Mouse (Mus musculus): ENCODE results near the gene B3galt6. TPM values are rescaled to one million over a fixed set of nuclear protein-coding genes. Genes with fewer than 3 reads are reported as not detected.

B3galt6 gene
- polyA plus RNA-seq, 1 experiment from 2014 or later, result 18.0 TPM

DNA sequence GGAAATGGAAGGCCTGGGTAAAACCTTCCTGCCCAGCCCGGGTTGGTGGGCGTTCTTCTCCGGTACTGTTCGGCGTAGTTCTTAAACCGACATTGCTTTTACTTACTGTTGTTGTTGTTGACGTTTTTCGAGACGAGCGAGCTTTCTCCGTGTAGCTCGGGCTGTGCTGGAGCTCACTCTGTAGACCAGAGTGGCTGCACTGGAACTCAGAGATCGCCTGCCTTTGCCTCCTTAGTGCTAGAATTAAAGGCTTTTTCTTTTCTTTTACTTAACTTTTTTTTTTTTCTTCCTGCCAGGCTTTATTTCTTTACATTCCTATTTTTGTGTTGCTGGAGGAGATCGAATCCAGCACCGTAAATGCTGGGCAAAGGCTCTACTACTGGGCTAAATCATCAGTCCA, 1.2 kb upstream of the B3galt6 start:
- no peaks in the 10 kb centered on the region for H3K9me3 ChIP-seq (ENCODE audit: low read length)
- H3K36me3 ChIP-seq (ENCODE audit: insufficient read depth, low read length), result peaks cover 31% of the 10 kb centered on the region
- no peak for ATAC-seq (ENCODE audit: low FRiP score, low TSS enrichment)
- H3K27me3 ChIP-seq (ENCODE audit: insufficient read depth, low read length), result no peaks in the 10 kb centered on the region
- H3K9ac ChIP-seq (replicated peaks; ENCODE audit: low read length), result peak overlapping the region; percentile 94
- H3K4me3 ChIP-seq (ENCODE audit: low read length), result peak overlapping the region; percentile 91
- WGBS, result 5% methylated on average over 15 of the region's 15 CpGs
- peak overlapping the region; percentile 77 for H3K4me2 ChIP-seq (replicated peaks; ENCODE audit: low read depth, low read length)
- peaks cover 24% of the 10 kb centered on the region for H3K4me1 ChIP-seq (ENCODE audit: insufficient read depth, low read length)
- H3K27ac ChIP-seq (ENCODE audit: low read length), result peak overlapping the region; percentile 94

DNA sequence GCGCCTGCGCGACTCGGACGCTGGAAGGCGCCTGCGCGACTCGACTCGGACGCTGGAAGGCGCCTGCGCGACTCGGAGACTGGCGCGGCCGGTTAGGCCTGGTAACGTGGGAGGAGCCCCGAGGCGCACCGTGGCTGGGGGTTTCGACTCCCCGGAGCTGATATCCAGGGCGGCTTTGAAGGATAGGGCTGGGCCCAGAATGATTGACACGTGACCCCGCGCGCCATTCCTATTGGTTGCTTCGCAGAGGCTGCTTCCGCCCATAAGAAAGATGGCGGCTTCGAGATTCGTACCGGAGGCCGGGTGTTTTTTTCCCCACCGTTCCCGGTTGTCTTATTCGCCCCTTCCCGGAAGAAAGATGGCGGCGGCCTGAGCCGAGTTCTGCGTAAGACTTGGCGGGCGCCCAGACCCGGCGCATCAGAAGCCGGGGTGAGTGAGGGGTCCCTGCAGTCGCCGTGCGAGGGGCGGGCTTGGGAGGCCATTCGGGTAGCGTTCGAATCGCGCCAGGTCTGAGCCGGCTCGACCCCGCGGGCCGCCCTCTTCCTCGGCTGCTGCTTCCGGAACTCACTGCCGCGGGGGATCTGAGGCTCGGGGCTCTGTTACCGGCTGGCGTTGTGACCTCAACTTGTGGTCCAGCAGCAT, 578 bp upstream of the B3galt6 start:
- Histone ChIP-seq H3K4me2 (replicated peaks; ENCODE audit: low read depth, low read length) (peak overlapping the region; percentile 77), H3K9ac (replicated peaks; ENCODE audit: low read length) (peak overlapping the region; percentile 94), H3K9me3 (ENCODE audit: low read length) (no peaks in the 10 kb centered on the region), H3K36me3 (ENCODE audit: insufficient read depth, low read length) (peaks cover 26% of the 10 kb centered on the region), H3K4me3 (ENCODE audit: low read length) (peak overlapping the region; percentile 91), H3K27ac (ENCODE audit: low read length) (peak overlapping the region; percentile 94), H3K27me3 (ENCODE audit: insufficient read depth, low read length) (no peaks in the 10 kb centered on the region), H3K4me1 (ENCODE audit: insufficient read depth, low read length) (peaks cover 24% of the 10 kb centered on the region)
- WGBS, result under 1% methylated on average over 69 of the region's 70 CpGs
- peak; percentile 92 for ATAC-seq (ENCODE audit: low FRiP score, low TSS enrichment)

GRCm38 (mm10) chr4:155991908-155992230, 580 bp downstream of the B3galt6 start:
- peak; percentile 3; the same call in 1 of the 2 replicates for ATAC-seq (ENCODE audit: low FRiP score, low TSS enrichment)
- Histone ChIP-seq H3K9me3 (ENCODE audit: low read length) (no peaks in the 10 kb centered on the region), H3K27me3 (ENCODE audit: insufficient read depth, low read length) (no peaks in the 10 kb centered on the region), H3K4me2 (replicated peaks; ENCODE audit: low read depth, low read length) (peak overlapping the region; percentile 99), H3K36me3 (ENCODE audit: insufficient read depth, low read length) (peaks cover 15% of the 10 kb centered on the region), H3K4me3 (ENCODE audit: low read length) (peak overlapping the region; percentile 69), H3K9ac (replicated peaks; ENCODE audit: low read length) (peak overlapping the region; percentile 94), H3K27ac (ENCODE audit: low read length) (peak overlapping the region; percentile 96), H3K4me1 (ENCODE audit: insufficient read depth, low read length) (peaks cover 24% of the 10 kb centered on the region)
- WGBS, result 27% methylated on average over 37 of the region's 37 CpGs

GRCm38 (mm10) chr4:155991211-155991907, 1.1 kb downstream of the B3galt6 start:
- Histone ChIP-seq H3K4me3 (ENCODE audit: low read length) (peak overlapping the region; percentile 69), H3K27me3 (ENCODE audit: insufficient read depth, low read length) (no peaks in the 10 kb centered on the region), H3K9ac (replicated peaks; ENCODE audit: low read length) (peak overlapping the region; percentile 94), H3K27ac (ENCODE audit: low read length) (peak overlapping the region; percentile 96), H3K9me3 (ENCODE audit: low read length) (no peaks in the 10 kb centered on the region), H3K36me3 (ENCODE audit: insufficient read depth, low read length) (peaks cover 12% of the 10 kb centered on the region), H3K4me2 (replicated peaks; ENCODE audit: low read depth, low read length) (peak overlapping the region; percentile 99), H3K4me1 (ENCODE audit: insufficient read depth, low read length) (peaks cover 24% of the 10 kb centered on the region)
- WGBS, result 87% methylated on average over 22 of the region's 22 CpGs
- ATAC-seq (ENCODE audit: low FRiP score, low TSS enrichment), result no peak

- no peaks in the 10 kb centered on the region for H3K4me1 ChIP-seq (ENCODE audit: insufficient read depth, low read length)
- WGBS, result 10% methylated on average over 2 of the region's 2 CpGs
- no peaks in the 10 kb centered on the region for H3K27me3 ChIP-seq (ENCODE audit: insufficient read depth, low read length)
- no peak overlapping the region for H3K4me2 ChIP-seq (replicated peaks; ENCODE audit: low read depth, low read length)
- no peak overlapping the region for H3K27ac ChIP-seq (ENCODE audit: low read length)
- ATAC-seq (ENCODE audit: low FRiP score, low TSS enrichment), result no peak
- H3K9me3 ChIP-seq (ENCODE audit: low read length), result no peaks in the 10 kb centered on the region
- H3K9ac ChIP-seq (replicated peaks; ENCODE audit: low read length), result no peak overlapping the region
- H3K36me3 ChIP-seq (ENCODE audit: insufficient read depth, low read length), result no peaks in the 10 kb centered on the region
- no peak overlapping the region for H3K4me3 ChIP-seq (ENCODE audit: low read length)
These were observed 8.7 kb downstream of the B3galt6 start for GRCm38 (mm10) chr4:155983788-155984187.

- no peak overlapping the region for H3K9ac ChIP-seq (replicated peaks; ENCODE audit: low read length)
- 79% methylated on average over 12 of the region's 12 CpGs for WGBS
- no peaks in the 10 kb centered on the region for H3K4me1 ChIP-seq (ENCODE audit: insufficient read depth, low read length)
- no peaks in the 10 kb centered on the region for H3K36me3 ChIP-seq (ENCODE audit: insufficient read depth, low read length)
- 0 out of 2 replicates have a peak, but pooled peaks cover 4% of the 10 kb centered on the region for H3K9me3 ChIP-seq (ENCODE audit: low read length)
- no peak overlapping the region for H3K27ac ChIP-seq (ENCODE audit: low read length)
- ATAC-seq (ENCODE audit: low FRiP score, low TSS enrichment), result no peak
- no peak overlapping the region for H3K4me3 ChIP-seq (ENCODE audit: low read length)
- H3K4me2 ChIP-seq (replicated peaks; ENCODE audit: low read depth, low read length), result no peak overlapping the region
- H3K27me3 ChIP-seq (ENCODE audit: insufficient read depth, low read length), result no peaks in the 10 kb centered on the region
These were observed 10.9 kb downstream of the B3galt6 start for GRCm38 (mm10) chr4:155981436-155982082.

DNA sequence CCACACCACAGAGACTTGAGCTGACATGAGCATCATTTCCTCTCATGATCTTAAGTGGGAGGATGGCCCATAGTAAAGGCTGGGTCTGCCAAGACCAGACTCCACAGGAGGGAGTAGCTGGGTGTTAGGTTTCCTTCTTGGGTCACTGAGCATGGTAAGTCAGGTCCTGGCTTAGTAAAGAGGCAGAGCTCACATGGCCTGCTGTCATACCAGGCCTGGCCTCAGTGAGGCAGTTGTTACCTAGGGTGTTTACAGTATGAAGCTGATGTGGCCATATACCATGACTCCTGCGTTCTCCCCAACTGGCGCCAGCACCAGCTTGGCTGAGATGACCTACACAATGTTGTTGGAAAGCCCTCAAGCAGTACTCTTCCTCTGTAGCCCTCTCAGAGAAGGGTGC, 19.2 kb downstream of the B3galt6 start:
- H3K4me2 ChIP-seq (replicated peaks; ENCODE audit: low read depth, low read length), result no peak overlapping the region
- H3K27ac ChIP-seq (ENCODE audit: low read length), result peak overlapping the region; percentile 44
- ATAC-seq (ENCODE audit: low FRiP score, low TSS enrichment), result peak; percentile 79
- H3K36me3 ChIP-seq (ENCODE audit: insufficient read depth, low read length), result no peaks in the 10 kb centered on the region
- H3K9me3 ChIP-seq (ENCODE audit: low read length), result 0 out of 2 replicates have a peak, but pooled peaks cover 4% of the 10 kb centered on the region
- peaks cover 35% of the 10 kb centered on the region for H3K4me1 ChIP-seq (ENCODE audit: insufficient read depth, low read length)
- no peak overlapping the region for H3K9ac ChIP-seq (replicated peaks; ENCODE audit: low read length)
- no peak overlapping the region for H3K4me3 ChIP-seq (ENCODE audit: low read length)
- 39% methylated on average over 2 of the region's 2 CpGs for WGBS
- H3K27me3 ChIP-seq (ENCODE audit: insufficient read depth, low read length), result no peaks in the 10 kb centered on the region

GRCm38 (mm10) chr4:155972651-155973050, 19.8 kb downstream of the B3galt6 start:
- 51% methylated on average over 6 of the region's 6 CpGs for WGBS
- no peak for ATAC-seq (ENCODE audit: low FRiP score, low TSS enrichment)

GRCm38 (mm10) chr4:155970286-155970685, 22.2 kb downstream of the B3galt6 start:
- Histone ChIP-seq H3K9me3 (ENCODE audit: low read length) (no peaks in the 10 kb centered on the region), H3K27ac (ENCODE audit: low read length) (peak overlapping the region; percentile 76; the same call in 1 of the 2 replicates), H3K4me3 (ENCODE audit: low read length) (no peak overlapping the region), H3K27me3 (ENCODE audit: insufficient read depth, low read length) (no peaks in the 10 kb centered on the region), H3K36me3 (ENCODE audit: insufficient read depth, low read length) (peaks cover 15% of the 10 kb centered on the region), H3K4me2 (replicated peaks; ENCODE audit: low read depth, low read length) (no peak overlapping the region), H3K4me1 (ENCODE audit: insufficient read depth, low read length) (peaks cover 35% of the 10 kb centered on the region), H3K9ac (replicated peaks; ENCODE audit: low read length) (no peak overlapping the region)
- ATAC-seq (ENCODE audit: low FRiP score, low TSS enrichment), result no peak
- 69% methylated on average over 5 of the region's 5 CpGs for WGBS

More at GRCm38 (mm10) chr4:155972651-155973050, 19.8 kb downstream of the B3galt6 start:
- Histone ChIP-seq H3K36me3 (ENCODE audit: insufficient read depth, low read length) (no peaks in the 10 kb centered on the region), H3K27ac (ENCODE audit: low read length) (peak overlapping the region; percentile 44), H3K9me3 (ENCODE audit: low read length) (0 out of 2 replicates have a peak, but pooled peaks cover 4% of the 10 kb centered on the region), H3K4me3 (ENCODE audit: low read length) (no peak overlapping the region), H3K4me1 (ENCODE audit: insufficient read depth, low read length) (peaks cover 35% of the 10 kb centered on the region), H3K4me2 (replicated peaks; ENCODE audit: low read depth, low read length) (no peak overlapping the region), H3K9ac (replicated peaks; ENCODE audit: low read length) (no peak overlapping the region), H3K27me3 (ENCODE audit: insufficient read depth, low read length) (no peaks in the 10 kb centered on the region)

Data from kidney, embryonic 16.5 days (tissue).